Mouse (Mus musculus): ENCODE data around the gene Slc9a6. TPM values are rescaled to one million over a fixed set of nuclear protein-coding genes. Genes with fewer than 3 reads are reported as not detected.

Gene Slc9a6
- polyA plus RNA-seq, 1 experiment from 2014 or later = 12.4 TPM

DNA sequence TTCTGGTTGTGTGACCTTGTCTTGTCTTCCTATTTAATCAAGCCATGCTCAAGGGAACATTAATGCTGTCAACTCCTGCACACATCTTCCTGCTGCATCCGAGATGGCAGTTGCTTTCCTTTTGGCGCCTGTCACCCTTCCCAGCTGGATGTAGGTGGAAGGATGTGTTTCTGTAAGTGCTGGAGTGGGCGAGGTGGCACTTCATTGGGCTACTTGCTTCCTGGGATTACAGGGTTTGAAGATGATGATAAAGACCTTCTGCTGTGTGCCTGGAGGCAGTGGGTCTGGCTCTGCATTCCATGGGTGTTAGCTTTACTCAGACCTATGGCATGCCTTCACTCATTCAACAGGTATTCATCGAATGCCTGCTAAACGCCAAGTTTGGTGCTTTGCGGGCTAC is 68.2 kb downstream of the Slc9a6 start:
- Histone ChIP-seq H3K27me3 (ENCODE audit: control insufficient read depth, insufficient read depth, low read length) (no peaks in the 10 kb centered on the region), H3K4me1 (ENCODE audit: control insufficient read depth, insufficient read depth, low read length) (no peaks in the 10 kb centered on the region), H3K9ac (replicated peaks; ENCODE audit: low read depth, low read length) (no peak overlapping the region), H3K36me3 (ENCODE audit: control insufficient read depth, insufficient read depth, low read length) (no peaks in the 10 kb centered on the region), H3K4me2 (replicated peaks; ENCODE audit: low read depth, low read length) (no peak overlapping the region), H3K27ac (ENCODE audit: low read length) (no peak overlapping the region), H3K4me3 (ENCODE audit: low read depth, low read length) (no peak overlapping the region), H3K9me3 (ENCODE audit: control insufficient read depth, low read depth, low read length) (no peaks in the 10 kb centered on the region)
- ATAC-seq (ENCODE audit: insufficient number of reproducible peaks, insufficient read depth, low FRiP score, low read depth) = no peak
- WGBS = 81% methylated on average over 6 of the region's 6 CpGs

DNA sequence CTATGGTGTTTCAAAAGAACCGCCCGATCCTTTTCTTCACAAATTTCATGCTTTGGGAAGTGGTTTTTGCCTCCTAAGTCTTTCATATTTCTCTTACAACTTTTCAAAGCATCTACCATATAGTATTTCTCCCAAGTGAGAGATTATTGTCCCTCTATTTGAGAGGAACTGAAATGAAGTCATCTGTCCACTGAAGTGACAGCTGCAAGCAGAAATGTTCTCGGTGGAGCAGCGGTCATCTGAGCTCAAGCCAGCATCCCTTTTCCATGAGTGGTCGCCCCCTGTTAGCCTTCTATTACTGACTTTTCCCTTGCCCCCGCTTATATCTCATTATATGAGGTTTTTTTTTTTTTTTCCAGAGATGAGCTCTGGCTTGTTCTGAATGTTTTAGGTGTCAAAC is 69.5 kb downstream of the Slc9a6 start:
- Histone ChIP-seq H3K36me3 (ENCODE audit: control insufficient read depth, insufficient read depth, low read length) (no peaks in the 10 kb centered on the region), H3K27me3 (ENCODE audit: control insufficient read depth, insufficient read depth, low read length) (no peaks in the 10 kb centered on the region), H3K9ac (replicated peaks; ENCODE audit: low read depth, low read length) (no peak overlapping the region), H3K4me2 (replicated peaks; ENCODE audit: low read depth, low read length) (no peak overlapping the region), H3K4me1 (ENCODE audit: control insufficient read depth, insufficient read depth, low read length) (no peaks in the 10 kb centered on the region), H3K4me3 (ENCODE audit: low read depth, low read length) (no peak overlapping the region), H3K9me3 (ENCODE audit: control insufficient read depth, low read depth, low read length) (no peaks in the 10 kb centered on the region), H3K27ac (ENCODE audit: low read length) (no peak overlapping the region)
- 76% methylated on average over 6 of the region's 6 CpGs for WGBS
- ATAC-seq (ENCODE audit: insufficient number of reproducible peaks, insufficient read depth, low FRiP score, low read depth) = no peak

DNA sequence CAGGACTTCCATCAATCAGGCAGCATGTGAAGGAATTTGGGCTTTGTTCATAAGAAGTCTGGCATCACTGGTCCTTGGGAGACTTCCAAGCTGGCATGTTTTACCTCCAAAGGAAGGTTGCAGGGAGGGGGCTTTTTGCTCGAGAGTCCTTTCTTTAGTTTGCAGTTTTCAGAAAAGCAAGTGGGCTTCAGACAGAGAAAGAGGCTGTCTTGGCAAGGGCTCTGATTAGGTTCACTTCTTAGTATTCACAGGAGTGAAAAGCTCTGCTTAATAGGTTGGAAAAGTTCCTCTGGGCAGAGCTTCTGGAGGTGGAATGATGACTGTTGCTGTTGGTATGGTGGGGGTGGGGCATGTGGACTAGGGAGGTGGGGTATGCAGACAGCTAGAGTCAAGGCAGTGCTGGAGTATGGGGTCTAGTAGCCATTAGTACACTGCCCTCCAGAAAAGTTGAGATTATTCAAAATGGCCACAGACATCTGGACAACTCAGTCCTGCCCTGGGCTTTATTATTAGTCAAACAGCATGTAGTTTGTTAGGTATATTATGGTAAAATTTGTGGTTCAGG is 72.7 kb downstream of the Slc9a6 start:
- no peak overlapping the region for H3K4me2 ChIP-seq (replicated peaks; ENCODE audit: low read depth, low read length)
- WGBS = 79% methylated on average over 1 of the region's 1 CpGs
- no peak for ATAC-seq (ENCODE audit: insufficient number of reproducible peaks, insufficient read depth, low FRiP score, low read depth)

DNA sequence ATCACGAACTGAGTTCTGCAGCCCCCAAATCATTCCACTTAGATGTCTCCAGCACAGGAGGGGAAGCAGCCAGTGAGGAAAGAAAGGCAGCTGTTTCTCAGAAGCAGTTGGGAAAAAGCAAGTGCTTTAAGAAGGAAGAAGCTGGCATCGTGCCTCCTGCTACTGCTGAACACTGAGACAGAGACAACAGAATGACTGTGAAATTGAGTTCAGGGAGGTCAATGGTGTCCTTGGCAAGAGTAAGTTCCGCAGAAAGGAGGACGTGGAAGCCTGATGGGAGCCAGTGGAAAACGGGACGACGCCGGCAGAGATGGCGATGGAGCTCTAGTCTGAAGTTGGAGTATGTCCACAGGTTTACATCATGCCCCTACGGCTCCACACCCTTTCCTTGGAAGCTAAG is 74.0 kb downstream of the Slc9a6 start:
- WGBS = 86% methylated on average over 10 of the region's 10 CpGs
- H3K36me3 ChIP-seq (ENCODE audit: control insufficient read depth, insufficient read depth, low read length) = no peaks in the 10 kb centered on the region
- no peak overlapping the region for H3K4me3 ChIP-seq (ENCODE audit: low read depth, low read length)
- H3K9me3 ChIP-seq (ENCODE audit: control insufficient read depth, low read depth, low read length) = no peaks in the 10 kb centered on the region
- no peak overlapping the region for H3K9ac ChIP-seq (replicated peaks; ENCODE audit: low read depth, low read length)
- no peaks in the 10 kb centered on the region for H3K4me1 ChIP-seq (ENCODE audit: control insufficient read depth, insufficient read depth, low read length)
- ATAC-seq (ENCODE audit: insufficient number of reproducible peaks, insufficient read depth, low FRiP score, low read depth) = no peak
- H3K27me3 ChIP-seq (ENCODE audit: control insufficient read depth, insufficient read depth, low read length) = no peaks in the 10 kb centered on the region
- no peak overlapping the region for H3K27ac ChIP-seq (ENCODE audit: low read length)
- no peak overlapping the region for H3K4me2 ChIP-seq (replicated peaks; ENCODE audit: low read depth, low read length)

More for the DNA sequence above, 72.7 kb downstream of the Slc9a6 start:
- Histone ChIP-seq H3K36me3 (ENCODE audit: control insufficient read depth, insufficient read depth, low read length) (no peaks in the 10 kb centered on the region), H3K9ac (replicated peaks; ENCODE audit: low read depth, low read length) (no peak overlapping the region), H3K4me1 (ENCODE audit: control insufficient read depth, insufficient read depth, low read length) (no peaks in the 10 kb centered on the region), H3K9me3 (ENCODE audit: control insufficient read depth, low read depth, low read length) (no peaks in the 10 kb centered on the region), H3K4me3 (ENCODE audit: low read depth, low read length) (no peak overlapping the region), H3K27ac (ENCODE audit: low read length) (no peak overlapping the region), H3K27me3 (ENCODE audit: control insufficient read depth, insufficient read depth, low read length) (no peaks in the 10 kb centered on the region)

DNA sequence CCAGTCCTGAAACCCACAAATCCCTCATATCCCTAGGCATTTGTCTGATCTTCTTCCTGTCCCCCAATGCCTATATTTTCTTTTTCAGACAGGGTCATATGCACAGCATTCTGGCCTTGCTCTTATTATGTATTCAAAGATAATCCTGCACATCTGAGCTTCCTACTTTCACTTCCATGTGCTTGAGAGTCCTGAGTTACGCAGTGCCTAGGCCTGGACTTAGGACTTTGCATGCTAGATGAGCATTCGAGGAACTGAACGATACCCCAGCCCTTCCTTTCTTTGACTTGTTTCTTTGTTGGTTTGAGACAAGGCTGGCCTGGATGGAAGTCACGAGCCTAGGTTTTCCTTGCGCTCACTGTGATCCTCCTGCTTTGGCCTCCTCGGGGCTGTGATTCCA is 83.0 kb downstream of the Slc9a6 start:
- Histone ChIP-seq H3K36me3 (ENCODE audit: control insufficient read depth, insufficient read depth, low read length) (no peaks in the 10 kb centered on the region), H3K4me1 (ENCODE audit: control insufficient read depth, insufficient read depth, low read length) (no peaks in the 10 kb centered on the region), H3K27ac (ENCODE audit: low read length) (no peak overlapping the region), H3K4me3 (ENCODE audit: low read depth, low read length) (no peak overlapping the region), H3K9me3 (ENCODE audit: control insufficient read depth, low read depth, low read length) (no peaks in the 10 kb centered on the region), H3K27me3 (ENCODE audit: control insufficient read depth, insufficient read depth, low read length) (no peaks in the 10 kb centered on the region), H3K9ac (replicated peaks; ENCODE audit: low read depth, low read length) (no peak overlapping the region), H3K4me2 (replicated peaks; ENCODE audit: low read depth, low read length) (no peak overlapping the region)
- ATAC-seq (ENCODE audit: insufficient number of reproducible peaks, insufficient read depth, low FRiP score, low read depth) = no peak
- WGBS = 90% methylated on average over 6 of the region's 6 CpGs

DNA sequence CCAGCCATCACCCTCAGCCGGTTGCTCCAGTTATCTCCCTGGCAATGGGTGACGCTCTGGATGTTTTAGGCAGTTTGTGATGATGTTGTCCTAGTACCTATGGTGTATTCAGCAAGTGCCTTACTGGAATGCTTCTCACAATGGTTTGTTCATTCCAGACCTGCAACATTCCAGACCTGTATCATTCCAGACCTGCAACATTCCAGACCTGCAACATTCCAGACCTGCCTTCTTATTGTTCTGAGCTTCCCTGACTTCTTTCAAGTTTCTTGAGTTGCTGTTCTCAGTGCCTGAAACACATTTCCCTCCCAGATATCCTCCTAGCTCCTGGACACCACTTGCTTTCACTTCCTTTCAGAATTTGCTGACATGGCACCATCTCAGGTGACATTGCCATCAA is 85.0 kb downstream of the Slc9a6 start:
- Histone ChIP-seq H3K27ac (ENCODE audit: low read length) (no peak overlapping the region), H3K4me2 (replicated peaks; ENCODE audit: low read depth, low read length) (no peak overlapping the region), H3K36me3 (ENCODE audit: control insufficient read depth, insufficient read depth, low read length) (no peaks in the 10 kb centered on the region), H3K9me3 (ENCODE audit: control insufficient read depth, low read depth, low read length) (no peaks in the 10 kb centered on the region), H3K27me3 (ENCODE audit: control insufficient read depth, insufficient read depth, low read length) (no peaks in the 10 kb centered on the region), H3K4me3 (ENCODE audit: low read depth, low read length) (no peak overlapping the region), H3K9ac (replicated peaks; ENCODE audit: low read depth, low read length) (no peak overlapping the region), H3K4me1 (ENCODE audit: control insufficient read depth, insufficient read depth, low read length) (no peaks in the 10 kb centered on the region)
- WGBS = 78% methylated on average over 2 of the region's 2 CpGs
- no peak for ATAC-seq (ENCODE audit: insufficient number of reproducible peaks, insufficient read depth, low FRiP score, low read depth)

DNA sequence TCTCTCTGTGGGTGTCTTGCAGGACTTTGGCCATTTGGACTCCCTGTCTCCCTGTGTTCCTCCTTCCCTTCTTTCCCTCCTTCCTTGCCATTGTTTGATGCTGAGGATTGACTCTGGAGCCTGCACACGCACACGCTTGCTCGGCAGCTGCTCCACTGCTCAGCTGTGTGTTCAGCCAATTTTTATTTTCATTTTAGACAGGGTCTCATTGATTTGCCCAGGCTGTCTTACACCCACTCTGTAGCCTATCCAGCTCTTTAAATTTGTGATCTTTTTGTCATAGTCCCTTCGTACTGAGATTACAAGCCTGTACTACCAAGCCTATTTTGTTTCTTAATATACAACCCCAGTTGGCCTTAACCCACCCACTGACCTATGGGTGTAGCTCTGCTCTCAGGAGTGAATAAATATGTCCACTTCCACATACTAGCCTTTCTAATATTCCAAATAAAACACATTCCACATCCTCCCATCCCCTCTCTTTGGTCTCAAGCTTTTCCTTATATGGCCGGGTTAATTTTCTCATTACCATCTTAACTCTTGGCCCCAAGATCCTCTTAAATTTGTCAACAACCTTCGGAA is 87.7 kb downstream of the Slc9a6 start:
- Histone ChIP-seq H3K27me3 (ENCODE audit: control insufficient read depth, insufficient read depth, low read length) (no peaks in the 10 kb centered on the region), H3K36me3 (ENCODE audit: control insufficient read depth, insufficient read depth, low read length) (no peaks in the 10 kb centered on the region), H3K4me1 (ENCODE audit: control insufficient read depth, insufficient read depth, low read length) (no peaks in the 10 kb centered on the region), H3K9ac (replicated peaks; ENCODE audit: low read depth, low read length) (no peak overlapping the region), H3K27ac (ENCODE audit: low read length) (no peak overlapping the region), H3K4me2 (replicated peaks; ENCODE audit: low read depth, low read length) (no peak overlapping the region), H3K9me3 (ENCODE audit: control insufficient read depth, low read depth, low read length) (no peaks in the 10 kb centered on the region), H3K4me3 (ENCODE audit: low read depth, low read length) (no peak overlapping the region)
- 71% methylated on average over 6 of the region's 6 CpGs for WGBS
- ATAC-seq (ENCODE audit: insufficient number of reproducible peaks, insufficient read depth, low FRiP score, low read depth) = no peak

DNA sequence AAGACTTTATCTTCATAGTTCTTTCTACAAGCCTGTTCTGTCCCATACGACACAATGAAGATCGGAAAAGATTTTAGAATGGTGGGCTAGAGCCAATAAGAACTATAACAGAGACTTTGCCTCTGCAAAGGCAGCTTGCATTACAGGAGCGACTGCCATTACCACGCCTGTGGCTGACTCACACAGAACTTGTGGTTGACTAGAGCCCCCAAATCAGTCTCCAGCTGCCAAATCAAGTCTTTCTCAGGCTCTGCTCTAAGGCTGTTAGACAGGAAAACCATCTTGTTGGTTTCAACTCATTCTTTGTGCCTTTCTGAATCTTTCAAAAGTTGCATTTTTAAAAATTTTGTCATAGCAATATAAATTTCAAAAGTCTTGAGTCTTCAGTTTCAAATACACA is 88.3 kb downstream of the Slc9a6 start:
- 80% methylated on average over 4 of the region's 4 CpGs for WGBS
- Histone ChIP-seq H3K27ac (ENCODE audit: low read length) (no peak overlapping the region), H3K27me3 (ENCODE audit: control insufficient read depth, insufficient read depth, low read length) (no peaks in the 10 kb centered on the region), H3K4me2 (replicated peaks; ENCODE audit: low read depth, low read length) (no peak overlapping the region), H3K4me1 (ENCODE audit: control insufficient read depth, insufficient read depth, low read length) (no peaks in the 10 kb centered on the region), H3K4me3 (ENCODE audit: low read depth, low read length) (no peak overlapping the region), H3K9ac (replicated peaks; ENCODE audit: low read depth, low read length) (no peak overlapping the region), H3K9me3 (ENCODE audit: control insufficient read depth, low read depth, low read length) (no peaks in the 10 kb centered on the region), H3K36me3 (ENCODE audit: control insufficient read depth, insufficient read depth, low read length) (no peaks in the 10 kb centered on the region)
- no peak for ATAC-seq (ENCODE audit: insufficient number of reproducible peaks, insufficient read depth, low FRiP score, low read depth)

DNA sequence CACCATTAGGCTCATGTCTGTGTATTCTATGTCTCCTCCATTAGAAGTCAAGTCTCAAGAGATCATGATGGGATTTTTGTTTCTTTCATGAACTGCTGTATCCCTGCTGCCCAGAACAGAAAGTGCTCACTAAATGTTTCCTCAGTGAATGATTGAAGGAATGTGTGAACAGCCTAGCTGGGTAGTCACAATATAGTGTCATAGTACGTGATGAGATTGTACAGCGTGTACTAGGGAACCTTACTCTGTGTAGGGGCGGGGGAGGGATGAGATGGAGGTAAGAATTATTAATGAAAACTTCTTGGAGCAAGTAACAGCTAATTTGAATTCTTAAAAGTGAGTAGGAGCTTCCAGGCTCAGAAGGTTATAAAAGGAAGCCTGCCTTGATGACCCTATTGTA is 91.7 kb downstream of the Slc9a6 start:
- H3K27me3 ChIP-seq (ENCODE audit: control insufficient read depth, insufficient read depth, low read length) = no peaks in the 10 kb centered on the region
- no peak overlapping the region for H3K4me2 ChIP-seq (replicated peaks; ENCODE audit: low read depth, low read length)
- no peaks in the 10 kb centered on the region for H3K4me1 ChIP-seq (ENCODE audit: control insufficient read depth, insufficient read depth, low read length)
- no peak for ATAC-seq (ENCODE audit: insufficient number of reproducible peaks, insufficient read depth, low FRiP score, low read depth)
- H3K9me3 ChIP-seq (ENCODE audit: control insufficient read depth, low read depth, low read length) = no peaks in the 10 kb centered on the region
- no peak overlapping the region for H3K4me3 ChIP-seq (ENCODE audit: low read depth, low read length)
- 79% methylated on average over 3 of the region's 3 CpGs for WGBS
- H3K27ac ChIP-seq (ENCODE audit: low read length) = no peak overlapping the region
- no peaks in the 10 kb centered on the region for H3K36me3 ChIP-seq (ENCODE audit: control insufficient read depth, insufficient read depth, low read length)
- no peak overlapping the region for H3K9ac ChIP-seq (replicated peaks; ENCODE audit: low read depth, low read length)

Measured in stomach, embryonic 14.5 days (tissue).